Mouse (Mus musculus): ENCODE data around the gene Mpped2. TPM values are rescaled to one million over a fixed set of nuclear protein-coding genes. Genes with fewer than 3 reads are reported as not detected.

The Mpped2 gene
- polyA plus RNA-seq, 1 experiment = 1.1 TPM

DNA sequence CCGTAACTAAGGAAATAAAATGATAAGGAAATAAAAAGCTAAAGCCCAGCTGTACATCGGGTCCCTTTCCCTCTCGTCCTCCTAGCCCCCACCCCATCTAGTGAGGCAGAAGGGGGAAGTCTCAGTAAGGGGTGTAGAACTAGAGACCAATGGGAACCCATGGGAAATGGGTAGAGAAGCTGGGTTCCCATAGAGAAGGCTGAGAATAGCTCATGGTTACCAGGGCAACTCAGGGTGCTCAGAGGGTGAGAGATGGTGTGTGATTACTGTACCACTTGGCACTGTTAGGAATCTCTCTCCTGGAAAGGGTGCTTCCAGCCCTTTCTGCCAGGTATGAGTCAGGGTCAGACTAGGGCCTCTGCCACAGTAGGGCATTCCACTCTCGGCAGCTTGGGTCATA is 54.3 kb downstream of the Mpped2 start:
- Histone ChIP-seq H3K27me3 (ENCODE audit: control insufficient read depth, insufficient read depth, low read length) (no peaks in the 10 kb centered on the region), H3K4me3 (ENCODE audit: control insufficient read depth, insufficient read depth, low read length) (no peak overlapping the region), H3K36me3 (ENCODE audit: control insufficient read depth, insufficient read depth, low read length) (no peaks in the 10 kb centered on the region), H3K4me1 (replicated peaks; ENCODE audit: control insufficient read depth, insufficient read depth, low read length) (no peaks in the 10 kb centered on the region), H3K27ac (ENCODE audit: control insufficient read depth, insufficient read depth, low read length) (no peak overlapping the region)
- no peak for DNase-seq
- TF ChIP-seq CTCF (IDR thresholded peaks at IDR 0.05; ENCODE audit: borderline replicate concordance, control insufficient read depth, extremely low read depth, insufficient read depth, low read length, poor library complexity) = no peak
- TF ChIP-seq POLR2A (IDR thresholded peaks at IDR 0.05; ENCODE audit: control insufficient read depth, extremely low read depth, insufficient read depth, low read length, poor library complexity) = no peak
- WGBS = 88% methylated on average over 4 of the region's 4 CpGs

DNA sequence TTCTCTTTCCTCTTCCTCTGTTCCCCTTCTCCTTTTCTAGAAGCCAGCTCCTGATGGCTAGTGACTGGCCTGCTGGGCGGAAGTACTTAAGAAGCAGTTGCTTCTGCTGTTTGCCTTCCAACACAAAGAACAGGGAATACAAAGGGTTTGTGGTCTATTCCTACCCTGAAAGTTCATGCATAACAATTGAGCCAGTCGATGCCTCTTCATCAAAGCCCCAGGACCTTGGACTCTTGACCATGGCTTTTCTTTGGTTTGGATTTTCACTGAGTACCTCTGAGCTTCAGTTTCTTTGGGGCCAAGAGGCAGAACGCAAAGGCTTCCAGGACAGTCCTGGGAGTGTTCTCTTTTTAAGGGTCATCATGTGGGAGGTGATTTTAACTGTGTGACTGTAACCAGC is 57.8 kb downstream of the Mpped2 start:
- Histone ChIP-seq H3K27me3 (ENCODE audit: control insufficient read depth, insufficient read depth, low read length) (no peaks in the 10 kb centered on the region), H3K4me3 (ENCODE audit: control insufficient read depth, insufficient read depth, low read length) (no peak overlapping the region), H3K4me1 (replicated peaks; ENCODE audit: control insufficient read depth, insufficient read depth, low read length) (no peaks in the 10 kb centered on the region), H3K27ac (ENCODE audit: control insufficient read depth, insufficient read depth, low read length) (no peak overlapping the region), H3K36me3 (ENCODE audit: control insufficient read depth, insufficient read depth, low read length) (no peaks in the 10 kb centered on the region)
- TF ChIP-seq CTCF (IDR thresholded peaks at IDR 0.05; ENCODE audit: borderline replicate concordance, control insufficient read depth, extremely low read depth, insufficient read depth, low read length, poor library complexity) (no peak), POLR2A (IDR thresholded peaks at IDR 0.05; ENCODE audit: control insufficient read depth, extremely low read depth, insufficient read depth, low read length, poor library complexity) (no peak)
- no peak for DNase-seq
- WGBS = 91% methylated on average over 3 of the region's 3 CpGs

DNA sequence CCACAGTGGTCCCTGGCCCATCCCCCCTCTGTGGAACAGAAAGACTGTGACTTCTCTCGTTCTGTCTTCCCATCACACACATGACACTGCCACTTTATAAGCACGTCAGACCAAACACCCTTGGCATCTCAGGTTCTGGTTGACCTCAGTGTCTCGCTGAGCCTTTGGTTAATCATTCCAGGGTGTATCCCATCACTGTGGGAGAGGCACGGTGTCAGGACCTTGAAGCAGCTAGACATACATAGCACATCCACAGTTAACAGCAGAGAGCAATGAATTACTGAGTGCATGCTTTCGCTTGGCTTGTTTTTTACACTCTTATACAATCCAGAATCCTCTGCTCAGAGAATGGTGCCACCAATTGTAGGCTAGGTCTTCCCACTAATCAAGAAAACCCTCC is 60.6 kb downstream of the Mpped2 start:
- H3K27me3 ChIP-seq (ENCODE audit: control insufficient read depth, insufficient read depth, low read length) = no peaks in the 10 kb centered on the region
- WGBS = 93% methylated on average over 5 of the region's 5 CpGs
- no peaks in the 10 kb centered on the region for H3K4me1 ChIP-seq (replicated peaks; ENCODE audit: control insufficient read depth, insufficient read depth, low read length)
- H3K36me3 ChIP-seq (ENCODE audit: control insufficient read depth, insufficient read depth, low read length) = no peaks in the 10 kb centered on the region
- no peak overlapping the region for H3K27ac ChIP-seq (ENCODE audit: control insufficient read depth, insufficient read depth, low read length)
- TF ChIP-seq POLR2A (IDR thresholded peaks at IDR 0.05; ENCODE audit: control insufficient read depth, extremely low read depth, insufficient read depth, low read length, poor library complexity) (no peak), CTCF (IDR thresholded peaks at IDR 0.05; ENCODE audit: borderline replicate concordance, control insufficient read depth, extremely low read depth, insufficient read depth, low read length, poor library complexity) (no peak)
- no peak overlapping the region for H3K4me3 ChIP-seq (ENCODE audit: control insufficient read depth, insufficient read depth, low read length)
- no peak for DNase-seq

DNA sequence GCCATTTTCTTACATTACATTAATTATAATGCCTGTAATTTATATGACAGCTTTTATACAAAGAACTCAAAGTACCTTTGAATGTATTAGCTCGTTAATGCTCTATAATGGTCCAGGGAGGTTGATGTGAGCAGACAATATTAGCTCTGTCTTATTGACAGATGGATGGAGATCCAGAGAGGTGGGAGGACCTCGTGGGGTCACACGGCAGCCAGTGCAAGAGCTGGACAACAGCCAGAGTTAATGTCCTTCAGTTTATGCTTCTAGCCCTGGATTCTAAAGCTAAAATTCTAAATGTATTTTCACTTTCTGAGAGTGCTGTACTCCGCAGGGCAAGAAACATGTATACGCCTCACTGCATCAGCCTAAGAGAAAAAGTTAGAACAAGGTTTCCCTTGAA is 61.6 kb downstream of the Mpped2 start:
- no peaks in the 10 kb centered on the region for H3K4me1 ChIP-seq (replicated peaks; ENCODE audit: control insufficient read depth, insufficient read depth, low read length)
- H3K27me3 ChIP-seq (ENCODE audit: control insufficient read depth, insufficient read depth, low read length) = no peaks in the 10 kb centered on the region
- H3K4me3 ChIP-seq (ENCODE audit: control insufficient read depth, insufficient read depth, low read length) = no peak overlapping the region
- TF ChIP-seq CTCF (IDR thresholded peaks at IDR 0.05; ENCODE audit: borderline replicate concordance, control insufficient read depth, extremely low read depth, insufficient read depth, low read length, poor library complexity) = no peak
- no peak for TF ChIP-seq POLR2A (IDR thresholded peaks at IDR 0.05; ENCODE audit: control insufficient read depth, extremely low read depth, insufficient read depth, low read length, poor library complexity)
- 94% methylated on average over 5 of the region's 5 CpGs for WGBS
- DNase-seq = no peak
- no peak overlapping the region for H3K27ac ChIP-seq (ENCODE audit: control insufficient read depth, insufficient read depth, low read length)
- no peaks in the 10 kb centered on the region for H3K36me3 ChIP-seq (ENCODE audit: control insufficient read depth, insufficient read depth, low read length)

DNA sequence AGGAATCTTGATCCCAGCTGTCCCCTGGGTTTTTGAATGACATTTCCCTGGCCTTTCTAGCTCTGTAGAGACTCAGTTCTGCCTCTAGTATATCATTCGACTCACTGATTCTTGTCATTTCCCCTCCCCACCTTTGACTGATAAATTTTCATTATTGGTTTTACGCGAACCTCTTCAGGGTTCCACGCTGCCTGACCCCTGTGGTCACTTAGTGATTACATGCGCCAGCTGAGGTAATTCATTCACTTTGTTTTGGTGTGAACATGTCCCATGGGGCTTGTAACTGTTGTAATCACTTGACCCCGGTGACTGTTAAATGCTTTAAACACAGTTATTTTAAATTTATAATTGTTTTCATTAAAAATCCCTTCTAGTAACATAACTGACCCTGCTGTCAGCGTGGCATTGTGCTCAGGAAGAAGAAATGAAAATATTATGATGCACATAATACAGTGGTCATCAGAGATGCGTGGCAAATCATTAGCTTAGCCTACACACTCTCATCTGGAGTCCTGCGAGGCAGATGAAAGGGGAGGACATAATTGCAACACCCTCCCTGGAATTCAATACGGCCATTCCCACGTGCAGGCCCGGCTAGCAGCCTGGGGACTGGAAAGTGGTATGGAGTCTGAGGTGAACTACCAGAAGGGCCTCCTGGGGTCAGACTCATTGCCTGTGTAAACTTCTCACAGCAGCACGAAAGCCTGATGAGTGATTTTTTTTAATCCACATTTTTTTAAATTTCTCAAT is 63.5 kb downstream of the Mpped2 start:
- Histone ChIP-seq H3K27ac (ENCODE audit: control insufficient read depth, insufficient read depth, low read length) (no peak overlapping the region), H3K27me3 (ENCODE audit: control insufficient read depth, insufficient read depth, low read length) (no peaks in the 10 kb centered on the region), H3K4me1 (replicated peaks; ENCODE audit: control insufficient read depth, insufficient read depth, low read length) (no peaks in the 10 kb centered on the region), H3K36me3 (ENCODE audit: control insufficient read depth, insufficient read depth, low read length) (no peaks in the 10 kb centered on the region), H3K4me3 (ENCODE audit: control insufficient read depth, insufficient read depth, low read length) (no peak overlapping the region)
- 94% methylated on average over 13 of the region's 13 CpGs for WGBS
- no peak for TF ChIP-seq POLR2A (IDR thresholded peaks at IDR 0.05; ENCODE audit: control insufficient read depth, extremely low read depth, insufficient read depth, low read length, poor library complexity)
- no peak for TF ChIP-seq CTCF (IDR thresholded peaks at IDR 0.05; ENCODE audit: borderline replicate concordance, control insufficient read depth, extremely low read depth, insufficient read depth, low read length, poor library complexity)
- DNase-seq = no peak

DNA sequence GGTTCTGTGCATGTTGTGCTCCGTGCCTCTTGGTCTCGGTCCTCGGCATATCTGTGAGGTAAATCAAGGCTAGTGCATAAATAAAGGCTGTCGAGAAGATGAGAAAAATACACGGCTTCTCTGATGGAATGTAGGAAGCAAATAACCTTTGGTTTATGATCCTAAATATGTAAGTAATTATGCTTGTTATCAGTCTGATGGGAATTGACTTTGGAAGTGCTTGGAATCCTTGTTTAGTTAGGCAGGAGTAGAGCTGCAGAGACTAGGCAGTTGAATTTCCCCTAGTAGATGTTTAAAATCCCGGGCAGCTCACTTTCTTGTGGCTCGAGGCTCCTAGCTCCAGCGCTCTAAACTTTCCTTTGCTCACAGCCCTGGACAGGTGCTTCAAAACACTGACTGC is 69.9 kb downstream of the Mpped2 start:
- no peaks in the 10 kb centered on the region for H3K27me3 ChIP-seq (ENCODE audit: control insufficient read depth, insufficient read depth, low read length)
- no peak overlapping the region for H3K4me3 ChIP-seq (ENCODE audit: control insufficient read depth, insufficient read depth, low read length)
- WGBS = 95% methylated on average over 8 of the region's 8 CpGs

More for the DNA sequence above, 69.9 kb downstream of the Mpped2 start:
- TF ChIP-seq CTCF (IDR thresholded peaks at IDR 0.05; ENCODE audit: borderline replicate concordance, control insufficient read depth, extremely low read depth, insufficient read depth, low read length, poor library complexity) (no peak), POLR2A (IDR thresholded peaks at IDR 0.05; ENCODE audit: control insufficient read depth, extremely low read depth, insufficient read depth, low read length, poor library complexity) (no peak)
- H3K4me1 ChIP-seq (replicated peaks; ENCODE audit: control insufficient read depth, insufficient read depth, low read length) = no peaks in the 10 kb centered on the region
- no peaks in the 10 kb centered on the region for H3K36me3 ChIP-seq (ENCODE audit: control insufficient read depth, insufficient read depth, low read length)
- no peak for DNase-seq
- H3K27ac ChIP-seq (ENCODE audit: control insufficient read depth, insufficient read depth, low read length) = no peak overlapping the region

All from thymus, adult 2 months (tissue).